Mouse (Mus musculus) CH12.LX (cell line): ENCODE measurements around the gene T2. TPM values are rescaled to one million over a fixed set of nuclear protein-coding genes. Genes with fewer than 3 reads are reported as not detected.

Experiments used
- DNase-seq: peaks from one replicate; pipeline ENCODE4 v3.0.0-alpha.2; 2013; ENCODE audit errors: extremely low read depth
- H3K27ac ChIP-seq: 2 replicates; pipeline ENCODE4 v1.5.1; 2012; ENCODE audit warnings: low read depth, mild to moderate bottlenecking, control low read depth, moderate library complexity; ENCODE audit not compliant: insufficient read depth
- H3K27me3 ChIP-seq: replicated peaks from 2 replicates; pipeline ENCODE3; 2012; ENCODE audit warnings: inconsistent platforms
- H3K36me3 ChIP-seq, 2 experiments: replicated peaks in 1 of 2; 2 replicates each; pipeline versions ENCODE3 to v1.6.1; 2012; ENCODE audit warnings: inconsistent platforms in 1 of 2, low read length in 1 of 2, mild to moderate bottlenecking in 1 of 2, mixed read lengths in 1 of 2, moderate library complexity in 1 of 2; ENCODE audit not compliant: control insufficient read depth in 1 of 2, insufficient read depth in 1 of 2
- H3K4me1 ChIP-seq, 2 experiments: 2 replicates each; pipeline ENCODE4 v1.6.1; 2012; ENCODE audit warnings: inconsistent platforms in 1 of 2, moderate library complexity in 1 of 2; ENCODE audit not compliant: insufficient read depth in 2 of 2, control insufficient read depth in 1 of 2
- H3K4me2 ChIP-seq: 2 replicates; pipeline ENCODE4 v1.6.1; 2012; ENCODE audit warnings: low read depth, mild to moderate bottlenecking, control low read depth; ENCODE audit not compliant: poor library complexity, insufficient read depth, severe bottlenecking
- H3K4me3 ChIP-seq, 3 experiments: fragments of 150-350 bp in 1 of 3; sonication (generic) in 1 of 3; replicated peaks in 1 of 3; 2 replicates each; pipeline versions ENCODE3 to v1.5.1; 2011 to 2012; ENCODE audit warnings: low read depth in 2 of 3, low read length in 2 of 3, mild to moderate bottlenecking in 2 of 3, moderate library complexity in 2 of 3, control low read depth in 1 of 3, improper control_type of control experiment in 1 of 3, inconsistent platforms in 1 of 3, mixed read lengths in 1 of 3; ENCODE audit not compliant: poor library complexity in 1 of 3
- H3K79me2 ChIP-seq: replicated peaks from 2 replicates; pipeline ENCODE4 v1.6.1; 2012; ENCODE audit warnings: mild to moderate bottlenecking, moderate library complexity; ENCODE audit not compliant: control insufficient read depth, poor library complexity, insufficient read depth, severe bottlenecking; ENCODE audit errors: extremely low read depth
- H3K9ac ChIP-seq: 2 replicates; pipeline ENCODE4 v1.6.1; 2012; ENCODE audit warnings: low read depth, mild to moderate bottlenecking, control low read depth, moderate library complexity; ENCODE audit not compliant: insufficient read depth
- H3K9me3 ChIP-seq: replicated peaks from 2 replicates; pipeline ENCODE3; 2012; ENCODE audit warnings: low read length, inconsistent platforms, mixed read lengths
- BHLHE40 ChIP-seq: IDR thresholded peaks from 2 replicates; pipeline ENCODE4 v1.6.1; 2011; ENCODE audit warnings: mild to moderate bottlenecking, low read depth, low read length, improper control_type of control experiment
- CHD2 ChIP-seq: IDR thresholded peaks from 2 replicates; pipeline ENCODE4 v1.6.1; 2011; ENCODE audit warnings: low read length, improper control_type of control experiment
- E2F4 ChIP-seq: IDR thresholded peaks from 2 replicates; pipeline ENCODE4 v1.6.1; 2011; ENCODE audit warnings: low read depth, low read length, improper control_type of control experiment; ENCODE audit not compliant: insufficient replicate concordance
- EP300 ChIP-seq: IDR thresholded peaks from 2 replicates; pipeline ENCODE4 v1.6.1; 2011; ENCODE audit warnings: low read length, improper control_type of control experiment
- HCFC1 ChIP-seq: IDR thresholded peaks from 2 replicates; pipeline ENCODE4 v1.6.1; 2012; ENCODE audit warnings: low read depth, mild to moderate bottlenecking, inconsistent platforms, low read length, improper control_type of control experiment
- MAFK ChIP-seq: IDR thresholded peaks from 2 replicates; pipeline ENCODE4 v1.6.1; 2011; ENCODE audit warnings: low read length, improper control_type of control experiment; ENCODE audit not compliant: insufficient replicate concordance
- MAX ChIP-seq: IDR thresholded peaks from 2 replicates; pipeline ENCODE4 v1.6.1; 2011; ENCODE audit warnings: low read length, improper control_type of control experiment
- MEF2A ChIP-seq: IDR thresholded peaks from 2 replicates; pipeline ENCODE4 v1.6.1; 2014; ENCODE audit warnings: low read depth, mild to moderate bottlenecking, inconsistent platforms, low read length, improper control_type of control experiment, borderline replicate concordance
- MYC ChIP-seq: IDR thresholded peaks from 2 replicates; pipeline ENCODE4 v1.6.1; 2011; ENCODE audit warnings: low read depth, mild to moderate bottlenecking, improper control_type of control experiment, low read length
- NELFE ChIP-seq: IDR thresholded peaks from 2 replicates; pipeline ENCODE4 v1.6.1; 2011; ENCODE audit warnings: low read depth, low read length, improper control_type of control experiment
- NRF1 ChIP-seq: IDR thresholded peaks from 2 replicates; pipeline ENCODE4 v1.6.1; 2014; ENCODE audit warnings: low read depth, mild to moderate bottlenecking, inconsistent platforms, low read length, improper control_type of control experiment, moderate library complexity
- PAX5 ChIP-seq: IDR thresholded peaks from 2 replicates; pipeline ENCODE4 v1.6.1; 2012; ENCODE audit warnings: low read length, inconsistent platforms, mixed read lengths
- POLR2A ChIP-seq: IDR thresholded peaks from 2 replicates; pipeline ENCODE4 v1.6.1; 2011; ENCODE audit warnings: low read depth, mild to moderate bottlenecking, improper control_type of control experiment, low read length
- POLR2AphosphoS2 ChIP-seq: IDR thresholded peaks from 2 replicates; pipeline ENCODE4 v1.6.1; 2011; ENCODE audit warnings: low read depth, low read length, improper control_type of control experiment
- RAD21 ChIP-seq: IDR thresholded peaks from 2 replicates; pipeline ENCODE4 v1.6.1; 2011; ENCODE audit warnings: low read depth, mild to moderate bottlenecking, low read length, improper control_type of control experiment, moderate library complexity
- RCOR1 ChIP-seq: conservative IDR thresholded peaks from 2 replicates; pipeline ENCODE4 v1.6.1; 2012; ENCODE audit warnings: low read depth, mild to moderate bottlenecking, inconsistent platforms, low read length, improper control_type of control experiment
- USF2 ChIP-seq: conservative IDR thresholded peaks from 2 replicates; pipeline ENCODE4 v1.6.1; 2011; ENCODE audit warnings: low read depth, low read length, improper control_type of control experiment
- ZMIZ1 ChIP-seq: IDR thresholded peaks from 2 replicates; pipeline ENCODE4 v1.6.1; 2012; ENCODE audit warnings: low read depth, mild to moderate bottlenecking, inconsistent platforms, low read length, improper control_type of control experiment
- ZNF384 ChIP-seq: IDR thresholded peaks from 2 replicates; pipeline ENCODE4 v1.6.1; 2012; ENCODE audit warnings: low read depth, low read length, improper control_type of control experiment, inconsistent platforms
- dilution Hi-C: fragments of 300-500 bp; cut with MboI; formaldehyde crosslinking; loops from 2 replicates; pipeline ENCODE4 v1.14.3; 2020; ENCODE audit warnings: low sequenced_read_pairs; ENCODE audit not compliant: extremely low pct_unique_long_range_greater_than_20kb, extremely low pct_ligation_motif_present
- in situ Hi-C: fragments of 300-500 bp; cut with MboI; formaldehyde crosslinking; loops from 3 replicates; pipeline ENCODE4 v1.14.3; 2019; ENCODE audit warnings: low sequenced_read_pairs, low pct_ligation_motif_present, low pct_unique_long_range_greater_than_20kb, mixed read lengths
- polyA plus RNA-seq: library from polyadenylated mRNA; unstranded; fragments of >175 nt; gene quantifications from 2 replicates; pipeline ENCODE4 v1.2.1, GENCODE M21; 2012; ENCODE audit warnings: low read depth; ENCODE audit not compliant: insufficient read length
- total RNA-seq, 2 experiments: library from RNA; depleted of rRNA; stranded (reverse); fragments of 300-350 nt in 1 of 2; fragments of >200 nt in 1 of 2; gene quantifications; 2 replicates each; pipeline ENCODE4 v1.2.3; 2012 to 2014

T2 gene
- total and polyA plus RNA-seq, 3 experiments = not detected

GRCm38 (mm10) chr17:8357498-8357897 is 1.7 kb downstream of the T2 start:
- Histone ChIP-seq H3K4me3 (no peak overlapping the region), H3K4me2 (no peak overlapping the region), H3K27me3 (peaks cover 30% of the 10 kb centered on the region), H3K36me3 (no peaks in the 10 kb centered on the region), H3K27ac (no peak overlapping the region), H3K4me1 (no peaks in the 10 kb centered on the region), H3K9ac (no peak overlapping the region), H3K79me2 (no peaks in the 10 kb centered on the region), H3K9me3 (peaks cover 11% of the 10 kb centered on the region)
- dilution Hi-C loops = no loop called here
- no peak for DNase-seq
- in situ Hi-C loops = no loop called here
- TF ChIP-seq POLR2A (no peak), E2F4 (no peak), MEF2A (no peak), BHLHE40 (no peak), ZNF384 (no peak), MYC (no peak), EP300 (no peak), PAX5 (no peak), RCOR1 (no peak), HCFC1 (no peak), NELFE (no peak), ZMIZ1 (no peak), CHD2 (no peak), RAD21 (no peak), USF2 (no peak)

DNA sequence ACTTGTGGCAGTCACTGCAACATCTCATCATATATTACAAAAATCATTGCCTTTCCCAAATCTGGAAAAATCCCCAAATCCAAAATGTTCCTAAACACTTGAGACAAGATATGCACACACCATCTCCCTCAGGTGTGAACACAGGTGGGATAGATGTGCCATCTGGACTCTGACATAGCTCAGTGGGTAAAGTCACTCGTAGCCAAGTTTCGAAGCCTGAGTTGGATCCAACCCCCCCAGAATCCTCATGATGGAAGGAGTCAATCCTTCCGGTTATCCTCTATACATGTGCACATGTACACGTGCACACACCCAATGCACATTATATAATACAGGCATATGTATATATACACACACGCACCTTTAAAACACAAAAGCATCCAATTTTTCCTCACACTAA is 5.1 kb downstream of the T2 start:
- H3K79me2 ChIP-seq = no peaks in the 10 kb centered on the region
- H3K4me3 ChIP-seq = no peak overlapping the region
- in situ Hi-C loops (no loop called here), dilution Hi-C loops (no loop called here)
- no peak overlapping the region for H3K27ac ChIP-seq
- H3K36me3 ChIP-seq = no peaks in the 10 kb centered on the region
- H3K27me3 ChIP-seq = peaks cover 39% of the 10 kb centered on the region
- DNase-seq = no peak
- no peak overlapping the region for H3K4me2 ChIP-seq
- TF ChIP-seq RCOR1 = no peak
- TF ChIP-seq CHD2 = no peak
- no peak for TF ChIP-seq MAX
- TF ChIP-seq NRF1 = no peak
- no peak for TF ChIP-seq POLR2AphosphoS2
- TF ChIP-seq MYC = no peak
- no peak for TF ChIP-seq MEF2A
- no peak for TF ChIP-seq PAX5
- no peak for TF ChIP-seq MAFK
- TF ChIP-seq EP300 = no peak
- TF ChIP-seq, all 38 proteins: peak for 0
- H3K9me3 ChIP-seq = no peaks in the 10 kb centered on the region
- H3K4me1 ChIP-seq = no peaks in the 10 kb centered on the region
- H3K9ac ChIP-seq = no peak overlapping the region
